Mouse (Mus musculus) forebrain, embryonic 13.5 days (tissue): ENCODE results near the gene Golga3. TPM values are rescaled to one million over a fixed set of nuclear protein-coding genes. Genes with fewer than 3 reads are reported as not detected.

Experiments
- ATAC-seq: fragments of 200-750 bp; cut with Nextera tagmentation; 2 replicates; pipeline ENCODE4 v1.8.0; 2017
- H3K27ac ChIP-seq: fragments of 300-500 bp; sonication (generic); 2 replicates; pipeline ENCODE4 v1.5.1; 2015; ENCODE audit warnings: inconsistent platforms, mild to moderate bottlenecking, moderate library complexity
- H3K27me3 ChIP-seq: fragments of 300-500 bp; sonication (generic); 2 replicates; pipeline ENCODE4 v1.6.1; 2015; ENCODE audit warnings: mild to moderate bottlenecking, inconsistent platforms
- H3K36me3 ChIP-seq: fragments of 300-500 bp; sonication (generic); 2 replicates; pipeline ENCODE4 v1.6.1; 2015; ENCODE audit warnings: mild to moderate bottlenecking, inconsistent platforms; ENCODE audit not compliant: poor library complexity, severe bottlenecking
- H3K4me1 ChIP-seq: fragments of 300-500 bp; sonication (generic); 2 replicates; pipeline ENCODE4 v1.6.1; 2015; ENCODE audit warnings: inconsistent platforms
- H3K4me2 ChIP-seq: fragments of 300-500 bp; sonication (generic); 2 replicates; pipeline ENCODE4 v1.6.1; 2015; ENCODE audit warnings: inconsistent platforms, mild to moderate bottlenecking, moderate library complexity
- H3K4me3 ChIP-seq: fragments of 300-500 bp; sonication (generic); 2 replicates; pipeline ENCODE4 v1.5.1; 2015; ENCODE audit warnings: mild to moderate bottlenecking, inconsistent platforms
- H3K9ac ChIP-seq: fragments of 300-500 bp; sonication (generic); 2 replicates; pipeline ENCODE4 v1.6.1; 2015; ENCODE audit warnings: mild to moderate bottlenecking, inconsistent platforms
- H3K9me3 ChIP-seq: fragments of 300-500 bp; sonication (generic); replicated peaks from 2 replicates; pipeline ENCODE4 v1.6.1; 2016; ENCODE audit warnings: inconsistent platforms
- WGBS: fragments of 180-500 bp; shearing (Covaris S2); methylation state at CpG from one replicate; pipeline ENCODE4 v1.1.7; 2015; 5-methylcytosine and 5-hydroxymethylcytosine counted together
- polyA plus RNA-seq: library from polyadenylated mRNA; unstranded; fragments of >200 nt; fragmentation: Nextera tagmentation; extraction: Ambion mirVana; gene quantifications from 2 replicates; pipeline ENCODE4 v1.2.1, GENCODE M21; 2015

Gene Golga3
- polyA plus RNA-seq, result 18.7 and 20.1 TPM in 2 replicates

DNA sequence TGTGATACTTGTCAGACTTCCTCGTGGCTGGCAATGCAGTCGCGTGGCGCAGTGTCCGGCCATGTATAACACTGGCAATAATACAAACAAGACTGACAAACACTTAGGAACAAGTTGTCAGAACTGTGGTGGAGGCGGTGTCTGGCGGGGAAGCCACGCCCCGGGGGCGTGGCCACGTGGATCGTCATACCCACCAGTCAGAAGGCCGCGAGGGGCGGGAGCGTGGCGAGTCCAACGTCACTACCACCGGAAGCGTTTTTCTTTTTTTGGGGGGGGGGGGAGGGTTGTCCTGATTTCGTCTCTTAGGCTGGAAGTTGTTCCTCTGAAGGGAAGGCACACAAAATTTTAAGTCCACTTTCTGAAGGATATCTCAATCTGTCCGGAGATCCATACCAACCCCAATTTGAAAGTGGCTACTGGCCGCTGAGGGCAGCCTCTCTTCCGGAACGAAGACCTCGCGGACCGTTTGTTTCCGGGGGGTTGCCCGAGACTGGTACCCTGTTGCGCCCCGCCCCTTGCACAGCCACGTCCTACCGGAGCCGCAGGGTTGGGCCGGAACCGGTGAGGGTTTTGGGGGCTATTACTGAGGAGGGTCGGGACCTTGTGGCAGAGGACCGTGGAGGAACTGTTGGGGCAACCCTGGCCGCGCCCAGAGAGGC lies at the start of gene Golga3:
Gene Golga3, plus strand, starts transcription at position 340 of the 659 bp plus-strand sequence.
- Histone ChIP-seq H3K4me1 (peaks cover 14% of the 10 kb centered on the region), H3K4me3 (peak within 1 kb of the TSS; percentile 95), H3K9me3 (no peaks in the 10 kb centered on the region), H3K27me3 (no peaks in the 10 kb centered on the region), H3K9ac (peak within 1 kb of the TSS; percentile 87), H3K36me3 (peaks cover 11% of the 10 kb centered on the region), H3K4me2 (peak within 1 kb of the TSS; percentile 91), H3K27ac (peak within 1 kb of the TSS; percentile 66)
- under 1% methylated on average over 41 of the region's 41 CpGs for WGBS
- peak; percentile 99 for ATAC-seq

DNA sequence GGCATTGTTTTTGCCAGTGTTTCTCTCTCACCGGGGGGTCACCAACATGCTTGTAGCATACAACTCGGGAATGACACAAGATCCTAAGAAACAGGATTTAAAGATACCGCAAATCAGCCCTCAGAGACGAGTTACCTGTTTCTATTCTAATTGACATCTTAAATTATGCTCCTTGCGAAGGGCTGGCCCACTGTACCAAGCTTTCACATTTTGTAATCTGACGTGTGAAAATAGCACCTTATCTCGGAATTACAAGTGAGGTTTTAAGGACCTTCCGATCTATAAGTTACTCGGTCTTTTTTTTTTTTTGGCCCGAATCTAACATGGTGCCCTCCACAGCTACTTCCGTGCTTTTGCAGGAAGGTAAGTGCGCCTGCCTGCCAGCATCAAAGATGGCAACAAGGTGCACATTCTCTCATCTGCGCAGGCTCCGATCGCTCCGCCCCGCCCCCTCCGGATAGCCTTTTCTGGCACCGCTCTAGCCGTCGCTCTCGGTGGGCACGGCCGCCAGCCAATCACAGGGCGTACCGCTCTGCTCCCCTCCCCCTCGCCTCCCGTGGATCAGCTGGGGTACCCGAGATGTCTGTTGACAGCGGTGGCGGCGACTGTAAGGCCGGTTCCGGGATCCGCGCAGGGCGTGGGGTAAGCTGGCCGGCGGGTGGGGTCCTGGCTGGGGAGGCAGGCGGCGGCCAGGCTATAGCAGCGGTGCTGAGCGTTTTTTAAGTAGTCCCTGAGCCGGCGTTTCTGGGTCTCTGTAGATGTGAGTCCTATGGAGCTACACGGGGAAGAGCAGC lies 41.0 kb upstream of the Golga3 start, which contains the start of gene Chfr:
Gene Chfr, plus strand, starts transcription at position 550 of the 794 bp plus-strand sequence.
- Histone ChIP-seq H3K27ac (peak within 1 kb of the TSS; percentile 69), H3K9me3 (no peaks in the 10 kb centered on the region), H3K4me1 (peaks cover 12% of the 10 kb centered on the region), H3K27me3 (no peaks in the 10 kb centered on the region), H3K4me2 (peak within 1 kb of the TSS; percentile 78), H3K36me3 (peaks cover 15% of the 10 kb centered on the region), H3K4me3 (peak within 1 kb of the TSS; percentile 74), H3K9ac (peak within 1 kb of the TSS; percentile 84)
- ATAC-seq, result peak; percentile 99
- 4% methylated on average over 46 of the region's 46 CpGs for WGBS

DNA sequence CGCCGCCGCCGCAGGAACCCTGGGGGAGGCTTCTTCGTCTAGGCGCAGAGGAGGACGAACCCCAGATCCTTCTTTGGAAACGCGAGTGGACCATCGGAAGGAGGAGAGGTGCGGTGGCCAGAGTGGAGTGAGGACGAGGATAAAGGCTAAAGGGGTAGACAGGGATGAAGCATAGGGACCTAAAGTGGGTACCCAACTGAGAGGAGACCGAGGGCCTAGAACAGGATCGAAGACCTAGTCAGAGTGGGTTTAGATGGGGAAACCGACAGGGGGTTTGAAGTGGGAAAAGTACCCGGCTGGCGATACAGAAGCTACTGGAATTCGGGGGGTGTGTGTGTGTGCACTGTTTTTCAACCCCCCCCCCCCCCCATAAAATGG lies 40.4 kb upstream of the Golga3 start:
- peak; percentile 58 for ATAC-seq
- Histone ChIP-seq H3K9ac (peak overlapping the region; percentile 84), H3K4me2 (peak overlapping the region; percentile 78)

DNA sequence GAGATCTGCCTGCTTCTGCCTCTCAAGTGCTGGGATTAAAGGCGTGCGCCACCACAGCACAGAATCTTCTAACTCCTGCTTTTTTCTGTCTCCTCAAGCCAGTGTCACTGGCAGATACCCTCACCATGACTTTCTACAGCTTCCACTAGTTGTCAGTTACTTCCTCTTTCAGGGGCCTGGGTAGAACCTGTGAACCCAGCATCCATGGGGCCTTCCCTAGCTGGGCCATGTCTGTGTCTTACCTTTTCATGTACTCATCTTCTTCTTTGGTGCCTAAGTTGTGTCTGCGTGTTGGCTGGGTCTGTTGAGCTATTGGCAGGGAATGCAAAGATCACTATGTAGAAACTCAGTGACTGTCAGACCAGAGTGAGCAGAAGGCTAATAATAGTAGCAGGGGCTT lies 38.7 kb upstream of the Golga3 start:
- WGBS, result 98% methylated on average over 3 of the region's 3 CpGs
- Histone ChIP-seq H3K4me3 (no peak overlapping the region), H3K36me3 (peaks cover 23% of the 10 kb centered on the region), H3K4me2 (no peak overlapping the region), H3K9ac (no peak overlapping the region), H3K9me3 (no peaks in the 10 kb centered on the region), H3K27ac (no peak overlapping the region), H3K4me1 (peaks cover 12% of the 10 kb centered on the region), H3K27me3 (no peaks in the 10 kb centered on the region)
- no peak for ATAC-seq

More for the DNA sequence above, 40.4 kb upstream of the Golga3 start:
- H3K27me3 ChIP-seq, result no peaks in the 10 kb centered on the region
- H3K36me3 ChIP-seq, result peaks cover 12% of the 10 kb centered on the region; the same call in 1 of the 2 replicates
- H3K27ac ChIP-seq, result peak overlapping the region; percentile 69
- WGBS, result 5% methylated on average over 18 of the region's 18 CpGs
- H3K4me3 ChIP-seq, result peak overlapping the region; percentile 74
- peaks cover 12% of the 10 kb centered on the region for H3K4me1 ChIP-seq
- no peaks in the 10 kb centered on the region for H3K9me3 ChIP-seq

DNA sequence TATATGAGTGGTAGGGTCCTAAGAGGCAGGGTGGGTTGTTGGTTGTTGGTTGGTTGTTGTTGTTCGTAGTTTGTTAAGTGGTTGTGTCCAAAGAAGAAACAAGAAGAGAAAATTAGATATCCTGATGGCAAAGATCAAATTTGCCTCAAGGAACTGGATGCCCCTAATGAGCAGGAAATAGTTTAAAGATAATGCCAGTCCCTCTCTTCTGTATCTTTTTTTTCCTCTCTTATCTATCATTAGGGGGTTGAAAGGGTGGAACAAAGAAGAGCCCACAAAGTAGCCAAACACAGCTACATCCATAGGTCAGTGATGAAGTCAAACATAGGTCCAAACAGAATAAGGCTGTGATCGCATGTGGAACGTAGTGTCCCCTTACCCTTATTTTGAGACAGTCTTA lies 37.2 kb upstream of the Golga3 start:
- Histone ChIP-seq H3K4me2 (no peak overlapping the region), H3K4me1 (peaks cover 12% of the 10 kb centered on the region), H3K36me3 (peaks cover 36% of the 10 kb centered on the region), H3K4me3 (no peak overlapping the region), H3K9me3 (no peaks in the 10 kb centered on the region), H3K27me3 (no peaks in the 10 kb centered on the region), H3K27ac (no peak overlapping the region), H3K9ac (no peak overlapping the region)
- WGBS, result 90% methylated on average over 3 of the region's 3 CpGs
- no peak for ATAC-seq

DNA sequence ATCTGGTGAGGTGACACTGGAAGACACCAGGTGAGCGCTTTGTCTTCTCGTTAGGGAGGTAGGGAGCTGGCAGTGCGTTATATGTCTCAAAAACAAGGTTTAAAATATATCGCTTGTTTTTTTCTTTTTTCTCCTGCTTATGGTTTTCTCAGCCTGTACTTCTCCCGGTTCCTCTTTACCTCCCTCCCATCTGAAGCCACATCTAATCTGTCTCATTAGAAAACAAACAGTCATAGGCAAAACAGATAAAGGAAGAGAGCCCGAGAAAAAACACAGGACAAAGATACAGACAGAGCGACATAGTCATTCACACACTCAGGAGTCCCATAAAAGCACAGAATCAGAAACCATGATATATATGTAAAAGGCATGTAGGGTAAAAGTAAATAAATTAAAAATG lies 36.1 kb upstream of the Golga3 start:
- H3K4me3 ChIP-seq, result no peak overlapping the region
- H3K9ac ChIP-seq, result no peak overlapping the region
- 92% methylated on average over 7 of the region's 7 CpGs for WGBS
- H3K9me3 ChIP-seq, result no peaks in the 10 kb centered on the region
- H3K4me2 ChIP-seq, result no peak overlapping the region
- H3K27me3 ChIP-seq, result no peaks in the 10 kb centered on the region
- H3K36me3 ChIP-seq, result peaks cover 46% of the 10 kb centered on the region
- peaks cover 12% of the 10 kb centered on the region for H3K4me1 ChIP-seq
- no peak for ATAC-seq
- H3K27ac ChIP-seq, result no peak overlapping the region

DNA sequence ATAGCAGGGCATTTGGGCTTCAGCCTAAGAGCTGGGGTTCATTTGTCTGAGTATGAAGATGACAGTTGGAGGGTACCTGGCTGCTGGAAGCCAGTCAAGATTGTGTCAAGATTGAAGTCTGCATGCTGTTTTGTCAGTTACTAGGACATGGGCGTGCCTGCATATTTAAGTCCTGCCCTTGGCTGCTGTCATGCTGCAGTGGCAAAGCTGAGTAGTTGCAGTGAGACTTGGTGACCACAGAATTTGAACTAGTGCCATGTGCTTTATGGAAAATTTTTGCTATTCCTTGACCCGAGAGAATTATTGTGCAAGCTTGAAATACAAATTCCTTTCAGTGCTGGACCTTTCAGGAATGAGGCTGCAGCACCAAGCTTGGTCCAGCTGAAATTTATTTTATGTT lies 34.2 kb upstream of the Golga3 start:
- no peak overlapping the region for H3K4me2 ChIP-seq
- H3K27ac ChIP-seq, result no peak overlapping the region
- H3K27me3 ChIP-seq, result no peaks in the 10 kb centered on the region
- H3K4me1 ChIP-seq, result peaks cover under 1% of the 10 kb centered on the region; the same call in 1 of the 2 replicates
- WGBS, result 90% methylated on average over 2 of the region's 2 CpGs
- peaks cover 62% of the 10 kb centered on the region for H3K36me3 ChIP-seq
- H3K4me3 ChIP-seq, result no peak overlapping the region
- H3K9ac ChIP-seq, result no peak overlapping the region
- H3K9me3 ChIP-seq, result no peaks in the 10 kb centered on the region
- no peak for ATAC-seq

DNA sequence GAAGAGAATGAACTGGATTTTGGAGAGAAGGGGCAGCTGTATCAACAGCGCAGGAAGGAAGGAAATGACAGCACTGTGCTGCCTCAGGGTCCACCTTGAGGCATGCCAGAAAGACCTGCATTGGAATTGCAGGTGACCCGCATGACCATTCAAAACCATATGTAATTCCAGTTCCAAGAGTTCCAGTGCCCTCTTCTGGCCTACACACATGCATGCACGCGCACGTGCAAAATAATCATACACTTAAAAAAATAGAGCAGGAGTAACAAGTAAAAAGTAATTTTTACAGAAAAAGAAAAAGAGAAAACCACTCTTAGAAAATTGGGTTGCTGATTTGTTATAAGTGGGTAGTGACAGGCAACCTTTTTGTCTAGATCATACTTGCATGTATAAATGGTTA lies 33.5 kb upstream of the Golga3 start:
- H3K36me3 ChIP-seq, result peaks cover 69% of the 10 kb centered on the region
- no peak for ATAC-seq
- 92% methylated on average over 5 of the region's 5 CpGs for WGBS

DNA sequence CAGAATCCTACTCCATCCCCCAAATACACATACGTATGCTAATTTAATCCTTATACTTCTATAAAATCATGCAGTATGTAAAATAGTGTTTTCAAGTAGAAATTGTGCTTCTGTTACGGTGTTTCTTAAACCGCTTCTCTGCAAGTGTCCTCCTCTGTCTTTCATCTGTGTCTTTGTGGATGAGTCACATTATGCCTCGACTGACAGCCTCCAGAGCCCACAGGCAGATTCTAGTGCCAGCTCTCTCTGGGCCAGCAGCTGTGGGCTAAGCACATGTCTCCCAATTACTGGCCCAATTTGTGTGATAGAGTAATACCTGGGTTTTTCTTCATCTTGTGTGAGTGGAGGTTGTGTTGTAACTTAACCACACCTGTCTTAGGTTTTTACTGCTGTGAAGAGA lies 7.1 kb upstream of the Golga3 start:
- no peak overlapping the region for H3K4me2 ChIP-seq
- no peak overlapping the region for H3K4me3 ChIP-seq
- H3K4me1 ChIP-seq, result no peaks in the 10 kb centered on the region
- H3K9me3 ChIP-seq, result no peaks in the 10 kb centered on the region
- ATAC-seq, result no peak
- no peak overlapping the region for H3K9ac ChIP-seq
- no peaks in the 10 kb centered on the region for H3K27me3 ChIP-seq
- H3K36me3 ChIP-seq, result peaks cover 74% of the 10 kb centered on the region
- no peak overlapping the region for H3K27ac ChIP-seq
- 96% methylated on average over 4 of the region's 4 CpGs for WGBS

More for the DNA sequence above, 33.5 kb upstream of the Golga3 start:
- Histone ChIP-seq H3K4me1 (no peaks in the 10 kb centered on the region), H3K27me3 (no peaks in the 10 kb centered on the region), H3K27ac (no peak overlapping the region), H3K4me2 (no peak overlapping the region), H3K9ac (no peak overlapping the region), H3K9me3 (no peaks in the 10 kb centered on the region), H3K4me3 (no peak overlapping the region)

DNA sequence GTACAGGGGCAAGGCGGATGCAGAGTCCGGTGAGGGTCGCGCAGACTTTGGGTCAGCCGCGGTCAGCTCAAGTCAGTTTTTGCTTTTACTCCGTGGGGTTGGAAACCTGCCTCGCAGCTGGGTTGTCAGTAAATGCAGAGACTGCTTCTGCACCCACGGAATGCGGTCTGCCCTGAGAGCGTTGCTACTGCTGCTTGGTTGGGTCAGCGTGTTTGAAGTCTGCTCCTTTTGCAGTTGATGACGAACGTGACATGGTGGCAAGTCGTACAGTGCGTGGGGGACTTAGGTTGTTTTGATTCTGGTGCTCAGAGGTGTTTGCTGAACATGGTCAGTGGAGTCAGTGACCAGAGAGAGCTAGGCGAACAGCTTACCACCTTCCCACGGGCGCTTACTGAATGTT lies 520 bp downstream of the Golga3 start:
- 4% methylated on average over 19 of the region's 19 CpGs for WGBS
- peak overlapping the region; percentile 95 for H3K4me3 ChIP-seq

DNA sequence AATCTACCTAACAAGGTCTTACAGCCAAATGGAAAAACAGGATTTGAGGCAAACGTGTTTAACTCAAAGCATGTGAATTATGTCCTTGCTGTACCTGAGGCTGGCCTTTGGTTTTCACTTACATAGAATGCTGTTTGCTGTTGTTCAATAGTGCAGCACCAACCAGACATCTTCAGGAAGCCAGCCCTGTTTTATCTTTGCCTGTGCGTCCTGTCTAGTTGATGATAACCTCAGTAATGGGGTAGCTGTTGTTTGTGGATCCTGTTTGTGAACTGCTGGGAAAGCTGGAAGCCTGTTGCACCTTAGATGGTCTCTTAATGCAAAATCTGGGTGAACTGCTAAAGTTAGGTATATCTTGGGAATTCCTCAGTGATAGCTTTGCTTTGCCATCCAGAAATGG lies 2.1 kb downstream of the Golga3 start:
- peaks cover 14% of the 10 kb centered on the region for H3K4me1 ChIP-seq
- no peak overlapping the region for H3K4me2 ChIP-seq
- H3K27ac ChIP-seq, result no peak overlapping the region
- no peak for ATAC-seq
- H3K36me3 ChIP-seq, result peaks cover 18% of the 10 kb centered on the region
- H3K4me3 ChIP-seq, result no peak overlapping the region
- no peaks in the 10 kb centered on the region for H3K9me3 ChIP-seq
- no peaks in the 10 kb centered on the region for H3K27me3 ChIP-seq
- WGBS, result 91% methylated on average over 2 of the region's 2 CpGs
- H3K9ac ChIP-seq, result no peak overlapping the region

More for the DNA sequence above, 520 bp downstream of the Golga3 start:
- peak overlapping the region; percentile 66; the same call in 1 of the 2 replicates for H3K27ac ChIP-seq
- peaks cover 14% of the 10 kb centered on the region for H3K4me1 ChIP-seq
- peak overlapping the region; percentile 87 for H3K9ac ChIP-seq
- 0 out of 2 replicates have a peak, but pooled peaks have one; percentile 20 for ATAC-seq
- H3K36me3 ChIP-seq, result peaks cover 12% of the 10 kb centered on the region
- H3K4me2 ChIP-seq, result peak overlapping the region; percentile 91
- no peaks in the 10 kb centered on the region for H3K27me3 ChIP-seq
- H3K9me3 ChIP-seq, result no peaks in the 10 kb centered on the region

DNA sequence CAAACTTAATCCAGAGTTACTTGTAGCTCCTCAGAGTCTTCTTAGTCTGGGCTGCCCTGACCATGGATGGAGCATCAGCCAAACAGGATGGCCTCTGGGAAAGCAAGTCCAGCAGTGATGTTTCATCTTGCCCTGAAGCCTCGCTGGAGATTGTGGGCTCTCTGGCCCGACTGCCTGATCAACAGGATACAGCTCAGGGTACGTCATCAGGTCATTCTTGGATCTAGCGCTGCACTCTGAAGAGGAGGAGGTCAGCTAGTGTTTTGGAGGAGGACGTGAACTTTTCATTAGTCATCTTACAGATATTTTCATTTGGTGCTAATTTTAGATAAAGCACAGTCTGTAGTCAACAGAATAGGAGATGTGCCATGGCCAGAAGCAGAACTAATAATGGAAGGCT lies 5.2 kb downstream of the Golga3 start:
- no peak for ATAC-seq
- 93% methylated on average over 5 of the region's 5 CpGs for WGBS

More for the DNA sequence above, 5.2 kb downstream of the Golga3 start:
- no peak overlapping the region for H3K9ac ChIP-seq
- H3K4me2 ChIP-seq, result no peak overlapping the region
- H3K4me3 ChIP-seq, result no peak overlapping the region
- no peaks in the 10 kb centered on the region for H3K9me3 ChIP-seq
- peaks cover 45% of the 10 kb centered on the region for H3K36me3 ChIP-seq
- no peaks in the 10 kb centered on the region for H3K27me3 ChIP-seq
- peaks cover 10% of the 10 kb centered on the region for H3K4me1 ChIP-seq
- H3K27ac ChIP-seq, result no peak overlapping the region
